Mouse (Mus musculus): ENCODE data around the gene Cdca7l. TPM values are rescaled to one million over a fixed set of nuclear protein-coding genes. Genes with fewer than 3 reads are reported as not detected.
A peak's percentile ranks its signal among the peaks of the same experiment; 100 is the strongest.
"Not testable (repeated sequence)": the region's sequence is repeated elsewhere in the genome, so short reads cannot be mapped to it uniquely, and the experiment has no call there.

Cdca7l gene
- total and polyA plus RNA-seq, 2 experiments from 2014 or later = 4.4 to 5.9 TPM

DNA sequence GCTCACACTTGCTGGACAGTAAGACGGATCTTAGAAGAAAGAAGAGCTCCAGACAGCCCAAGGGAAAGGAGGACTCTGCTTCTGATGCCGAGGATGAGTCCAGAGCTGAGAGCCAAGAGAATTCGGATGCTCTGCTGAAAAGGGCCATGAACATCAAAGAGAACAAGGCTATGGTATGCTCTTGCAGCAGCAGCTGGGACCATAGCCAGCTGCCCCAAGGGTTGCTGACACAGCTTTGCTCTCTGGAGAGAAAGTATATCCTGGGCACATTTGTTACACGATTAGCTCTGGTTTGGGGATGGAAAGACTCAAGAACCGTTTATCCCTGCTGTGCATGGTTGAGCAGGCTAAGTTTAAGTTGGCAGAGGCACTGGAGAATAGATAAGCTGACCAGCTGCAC lies 68.2 kb downstream of the Cdca7l start:
- H3K4me2 ChIP-seq (ENCODE audit: low read depth, low read length) = no peak overlapping the region
- no peak overlapping the region for H3K27ac ChIP-seq
- H3K36me3 ChIP-seq (ENCODE audit: insufficient read depth, low read length) = no peaks in the 10 kb centered on the region
- no peaks in the 10 kb centered on the region for H3K4me1 ChIP-seq (ENCODE audit: insufficient read depth, low read length)
- no peak overlapping the region for H3K4me3 ChIP-seq (ENCODE audit: low read length)
- WGBS = 54% methylated on average over 5 of the region's 5 CpGs
- no peak for TF ChIP-seq CTCF (IDR thresholded peaks at IDR 0.05; ENCODE audit: low read depth)
- no peaks in the 10 kb centered on the region for H3K27me3 ChIP-seq (ENCODE audit: insufficient read depth, low read length)
- no peak overlapping the region for H3K9ac ChIP-seq (replicated peaks; ENCODE audit: low read length)
- ATAC-seq (no peak), DNase-seq (ENCODE audit: low spot score) (peak; percentile 15)
- H3K9me3 ChIP-seq (ENCODE audit: low read length) = no peaks in the 10 kb centered on the region

DNA sequence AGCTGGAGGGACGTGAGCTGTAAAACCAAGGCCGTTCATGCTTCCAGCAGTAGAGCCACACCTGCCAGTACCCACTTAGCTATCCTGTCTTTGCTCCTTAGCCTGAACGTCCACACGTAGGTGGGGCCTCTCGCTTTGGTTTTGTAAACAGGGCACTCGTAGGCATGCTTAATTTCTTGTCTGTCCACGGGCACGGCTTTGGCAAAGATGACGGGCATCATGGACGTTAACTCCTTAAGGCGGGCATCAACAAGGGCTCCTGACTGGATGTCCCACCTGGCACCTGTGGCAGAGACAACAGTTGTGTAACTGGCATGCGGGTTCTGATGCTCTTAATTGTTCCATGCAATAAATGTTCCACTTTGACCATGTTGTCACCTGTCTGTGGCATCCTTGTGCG lies 74.3 kb downstream of the Cdca7l start:
- Histone ChIP-seq H3K9ac (replicated peaks; ENCODE audit: low read length) (no peak overlapping the region), H3K36me3 (ENCODE audit: insufficient read depth, low read length) (no peaks in the 10 kb centered on the region), H3K9me3 (ENCODE audit: low read length) (no peaks in the 10 kb centered on the region), H3K4me3 (ENCODE audit: low read length) (no peak overlapping the region), H3K27ac (no peak overlapping the region), H3K27me3 (ENCODE audit: insufficient read depth, low read length) (no peaks in the 10 kb centered on the region), H3K4me2 (ENCODE audit: low read depth, low read length) (no peak overlapping the region), H3K4me1 (ENCODE audit: insufficient read depth, low read length) (no peaks in the 10 kb centered on the region)
- 93% methylated on average over 13 of the region's 13 CpGs for WGBS
- DNase-seq (ENCODE audit: low spot score) (no peak), ATAC-seq (no peak)
- no peak for TF ChIP-seq CTCF (IDR thresholded peaks at IDR 0.05; ENCODE audit: low read depth)

DNA sequence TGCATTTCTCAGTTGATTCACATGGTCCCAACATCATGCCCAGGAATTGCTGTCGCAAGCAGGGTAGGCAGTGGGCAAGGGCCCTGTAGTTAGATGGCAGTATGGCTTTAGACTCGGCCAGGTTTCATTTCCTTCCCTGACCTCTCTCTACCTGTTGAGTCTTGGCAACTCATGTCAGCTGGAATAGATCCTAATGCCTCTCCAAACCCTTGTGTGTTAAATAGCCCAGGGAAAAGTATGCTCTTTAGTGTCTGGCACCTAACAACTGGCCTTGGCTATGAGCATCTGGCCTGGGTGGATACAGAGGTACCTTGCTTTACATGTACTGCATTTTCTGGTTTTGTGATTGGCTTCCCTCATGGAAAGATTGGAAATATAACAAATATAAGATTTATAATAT lies 80.5 kb downstream of the Cdca7l start:
- Histone ChIP-seq H3K4me1 (ENCODE audit: insufficient read depth, low read length) (no peaks in the 10 kb centered on the region), H3K36me3 (ENCODE audit: insufficient read depth, low read length) (no peaks in the 10 kb centered on the region), H3K4me2 (ENCODE audit: low read depth, low read length) (no peak overlapping the region), H3K9me3 (ENCODE audit: low read length) (no peaks in the 10 kb centered on the region), H3K9ac (replicated peaks; ENCODE audit: low read length) (no peak overlapping the region), H3K27me3 (ENCODE audit: insufficient read depth, low read length) (no peaks in the 10 kb centered on the region), H3K4me3 (ENCODE audit: low read length) (no peak overlapping the region), H3K27ac (no peak overlapping the region)
- WGBS = 95% methylated on average over 2 of the region's 2 CpGs
- DNase-seq (ENCODE audit: low spot score) = no peak
- ATAC-seq = no peak
- no peak for TF ChIP-seq CTCF (IDR thresholded peaks at IDR 0.05; ENCODE audit: low read depth)

DNA sequence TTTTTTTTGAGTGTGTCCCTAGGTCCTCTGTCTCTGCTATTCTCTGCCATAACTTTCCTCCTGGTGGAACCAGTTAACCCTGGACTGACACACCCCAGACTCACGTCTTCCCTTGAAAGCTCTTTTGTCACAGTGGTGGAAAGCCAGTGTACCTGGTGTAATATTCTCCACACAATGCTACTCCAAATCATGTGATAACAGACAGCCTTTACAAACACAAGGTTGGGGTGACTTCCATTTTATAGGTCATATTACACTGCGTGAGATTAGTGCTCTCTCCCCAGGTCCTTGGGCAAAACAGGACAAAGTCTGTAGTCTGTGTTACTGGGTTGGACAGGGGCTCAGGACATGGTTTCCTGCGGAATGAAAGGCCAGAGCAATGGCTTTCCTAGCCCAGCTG lies 83.3 kb downstream of the Cdca7l start:
- Histone ChIP-seq H3K4me2 (ENCODE audit: low read depth, low read length) (no peak overlapping the region), H3K9me3 (ENCODE audit: low read length) (no peaks in the 10 kb centered on the region), H3K4me3 (ENCODE audit: low read length) (no peak overlapping the region), H3K27ac (no peak overlapping the region), H3K27me3 (ENCODE audit: insufficient read depth, low read length) (no peaks in the 10 kb centered on the region), H3K36me3 (ENCODE audit: insufficient read depth, low read length) (no peaks in the 10 kb centered on the region), H3K4me1 (ENCODE audit: insufficient read depth, low read length) (no peaks in the 10 kb centered on the region), H3K9ac (replicated peaks; ENCODE audit: low read length) (no peak overlapping the region)
- no peak for TF ChIP-seq CTCF (IDR thresholded peaks at IDR 0.05; ENCODE audit: low read depth)
- ATAC-seq (no peak), DNase-seq (ENCODE audit: low spot score) (no peak)
- WGBS = 85% methylated on average over 3 of the region's 3 CpGs

DNA sequence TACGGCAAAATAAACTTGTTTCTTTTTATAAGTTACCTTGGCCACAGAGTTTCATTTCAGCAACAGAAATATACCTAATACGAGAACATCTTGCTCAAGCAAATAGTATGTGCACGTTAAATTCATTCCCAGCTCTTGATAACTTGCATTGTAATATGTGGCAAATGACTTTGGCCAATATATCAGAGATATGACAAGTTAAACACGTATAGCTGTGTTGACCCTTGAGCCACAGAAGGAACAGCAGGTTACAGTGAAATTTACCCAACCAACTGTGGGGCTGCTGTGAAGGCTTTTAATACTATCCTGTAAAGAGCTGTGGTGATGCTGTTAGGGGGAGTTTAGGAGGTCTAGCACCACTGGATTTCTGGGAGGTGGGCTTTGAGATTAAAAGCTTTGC lies 96.7 kb downstream of the Cdca7l start:
- ATAC-seq; H3K36me3 ChIP-seq (ENCODE audit: insufficient read depth, low read length); H3K9ac ChIP-seq (replicated peaks; ENCODE audit: low read length); H3K27ac ChIP-seq; H3K4me2 ChIP-seq (ENCODE audit: low read depth, low read length); H3K27me3 ChIP-seq (ENCODE audit: insufficient read depth, low read length); DNase-seq (ENCODE audit: low spot score); H3K4me3 ChIP-seq (ENCODE audit: low read length); H3K9me3 ChIP-seq (ENCODE audit: low read length); H3K4me1 ChIP-seq (ENCODE audit: insufficient read depth, low read length): not testable (repeated sequence)
- WGBS = no CpG with 5 or more reads among the region's 4 CpGs

DNA sequence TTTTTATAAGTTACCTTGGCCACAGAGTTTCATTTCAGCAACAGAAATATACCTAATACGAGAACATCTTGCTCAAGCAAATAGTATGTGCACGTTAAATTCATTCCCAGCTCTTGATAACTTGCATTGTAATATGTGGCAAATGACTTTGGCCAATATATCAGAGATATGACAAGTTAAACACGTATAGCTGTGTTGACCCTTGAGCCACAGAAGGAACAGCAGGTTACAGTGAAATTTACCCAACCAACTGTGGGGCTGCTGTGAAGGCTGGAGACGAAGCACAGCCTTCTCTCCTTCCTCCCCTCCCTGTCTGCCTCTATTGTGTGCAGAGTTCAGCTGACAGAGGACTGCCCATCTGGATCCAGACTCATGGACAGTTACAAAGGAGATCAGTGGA lies 97.3 kb downstream of the Cdca7l start:
- not testable (repeated sequence) for H3K27me3 ChIP-seq (ENCODE audit: insufficient read depth, low read length); DNase-seq (ENCODE audit: low spot score); H3K4me1 ChIP-seq (ENCODE audit: insufficient read depth, low read length); H3K36me3 ChIP-seq (ENCODE audit: insufficient read depth, low read length); H3K4me2 ChIP-seq (ENCODE audit: low read depth, low read length); H3K27ac ChIP-seq; H3K9me3 ChIP-seq (ENCODE audit: low read length); H3K9ac ChIP-seq (replicated peaks; ENCODE audit: low read length); H3K4me3 ChIP-seq (ENCODE audit: low read length); ATAC-seq
- WGBS = 36% methylated on average over 1 of the region's 4 CpGs

DNA sequence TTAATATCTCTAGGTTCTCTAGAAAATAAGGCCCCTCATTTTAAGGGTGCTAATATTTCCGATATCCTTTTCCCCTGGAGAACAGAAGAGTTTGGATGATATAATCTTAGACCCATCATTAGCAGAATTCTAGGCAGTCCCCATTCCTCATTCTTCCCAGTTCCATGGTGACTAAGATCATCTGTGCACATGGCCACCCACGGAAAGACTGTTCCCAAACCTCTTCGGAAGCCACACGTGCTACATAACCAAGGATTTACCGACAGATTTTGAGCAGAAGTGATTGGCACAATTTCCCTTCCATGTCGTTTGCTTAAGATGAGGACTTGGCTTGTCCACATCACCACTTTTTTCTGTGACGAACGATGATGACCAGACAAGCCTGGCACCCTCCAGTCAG lies 99.6 kb downstream of the Cdca7l start:
- no peak overlapping the region for H3K9ac ChIP-seq (replicated peaks; ENCODE audit: low read length)
- DNase-seq (ENCODE audit: low spot score) (no peak), ATAC-seq (no peak)
- no peak overlapping the region for H3K4me2 ChIP-seq (ENCODE audit: low read depth, low read length)
- WGBS = 86% methylated on average over 8 of the region's 8 CpGs
- H3K4me3 ChIP-seq (ENCODE audit: low read length) = no peak overlapping the region
- no peaks in the 10 kb centered on the region for H3K27me3 ChIP-seq (ENCODE audit: insufficient read depth, low read length)
- H3K27ac ChIP-seq = no peak overlapping the region
- no peaks in the 10 kb centered on the region for H3K4me1 ChIP-seq (ENCODE audit: insufficient read depth, low read length)
- TF ChIP-seq CTCF (IDR thresholded peaks at IDR 0.05; ENCODE audit: low read depth) = no peak
- no peaks in the 10 kb centered on the region for H3K9me3 ChIP-seq (ENCODE audit: low read length)
- no peaks in the 10 kb centered on the region for H3K36me3 ChIP-seq (ENCODE audit: insufficient read depth, low read length)

DNA sequence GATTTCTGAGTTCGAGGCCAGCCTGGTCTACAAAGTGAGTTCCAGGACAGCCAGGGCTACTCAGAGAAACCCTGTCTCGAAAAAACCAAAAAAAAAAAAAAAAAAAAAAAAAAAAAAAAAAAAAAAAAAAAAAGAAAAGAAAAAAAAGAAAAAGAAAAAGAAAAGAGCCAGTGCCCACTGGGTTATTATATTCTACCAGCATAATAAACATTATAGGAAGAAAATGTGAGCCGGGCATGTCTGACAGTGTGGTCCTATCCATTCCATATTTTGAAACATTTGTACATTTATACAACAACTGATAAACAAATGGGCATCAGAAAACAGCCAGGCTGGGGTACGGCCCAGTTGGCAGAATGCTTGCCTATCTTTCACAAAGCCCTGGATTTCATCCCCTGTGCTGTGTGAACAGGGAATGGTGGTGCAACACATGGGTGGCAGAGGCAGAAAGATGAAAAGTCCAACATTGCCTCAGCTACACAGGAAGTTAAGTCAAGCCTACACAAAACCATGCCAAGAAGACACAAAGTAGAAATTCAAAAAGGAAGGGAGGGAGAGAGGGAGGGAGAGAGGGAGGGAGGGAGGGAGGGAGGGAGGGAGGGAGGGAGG lies 101.2 kb downstream of the Cdca7l start:
- H3K27me3 ChIP-seq (ENCODE audit: insufficient read depth, low read length); ATAC-seq; H3K9ac ChIP-seq (replicated peaks; ENCODE audit: low read length); H3K4me2 ChIP-seq (ENCODE audit: low read depth, low read length); H3K4me3 ChIP-seq (ENCODE audit: low read length); DNase-seq (ENCODE audit: low spot score); H3K36me3 ChIP-seq (ENCODE audit: insufficient read depth, low read length); H3K27ac ChIP-seq; H3K9me3 ChIP-seq (ENCODE audit: low read length); H3K4me1 ChIP-seq (ENCODE audit: insufficient read depth, low read length): not testable (repeated sequence)
- WGBS = 79% methylated on average over 4 of the region's 4 CpGs
